ENCODE assay signal across 26 mouse cellular contexts in genomic region chr9:118722789-118723325, GRCm38 (mm10).
DNase-seq lines count a peak whose midpoint lies in the region; ATAC-seq and TF ChIP-seq lines count a peak whose summit lies in the region.
"Had no signal": no experiment of that assay in that cellular context is flagged by ENCODE, and none has a peak within 500 bp of the region (broad histone marks: within the 10 kb centered on the region; RNA-seq: fewer than 3 reads in every experiment).

No protein-coding gene starts in this region.

- H3K9ac ChIP-seq in midbrain, embryonic 11.5 days (ENCODE audit: low read length) = no peak overlapping the region
- no peak overlapping the region for H3K9ac ChIP-seq in midbrain, embryonic 14.5 days (replicated peaks; ENCODE audit: low read length)
- no peak overlapping the region for H3K9ac ChIP-seq in ES-E14 (ENCODE audit: insufficient read depth, low read depth, low read length, poor library complexity, severe bottlenecking)
- H3K9ac ChIP-seq: forebrain, embryonic 13.5 days; heart, embryonic 13.5 days; hindbrain, embryonic 13.5 days had no signal

- in situ Hi-C loops in ES-E14 (cut with MboI; ENCODE audit: low sequenced_read_pairs in 2 of 2, unreplicated experiment in 2 of 2) = no loop called here

- no peak for ATAC-seq in midbrain, embryonic 11.5 days (ENCODE audit: low FRiP score)
- ATAC-seq in midbrain, embryonic 14.5 days (ENCODE audit: low FRiP score, low TSS enrichment) = no peak
- peak; percentile 47; the same call in 1 of the 2 replicates for ATAC-seq in neutrophil, adult 5-6 weeks (ENCODE audit: extremely low read depth, insufficient number of reproducible peaks, low FRiP score, poor library complexity, severe bottlenecking)
- ATAC-seq: activated CD4-positive, CD25-positive, alpha-beta regulatory T cell, adult 4 months; forebrain, embryonic 13.5 days; forebrain, embryonic 16.5 days; hindbrain, embryonic 16.5 days; Patski had no signal

- no peaks in the 10 kb centered on the region for H3K27me3 ChIP-seq in midbrain, embryonic 11.5 days (ENCODE audit: control insufficient read depth, insufficient read depth, low read length)
- no peaks in the 10 kb centered on the region for H3K27me3 ChIP-seq in midbrain, embryonic 14.5 days (ENCODE audit: control insufficient read depth, insufficient read depth, low read length)
- H3K27me3 ChIP-seq in thymus, adult 2 months (ENCODE audit: control insufficient read depth, insufficient read depth, low read length) = no peaks in the 10 kb centered on the region
- H3K27me3 ChIP-seq: forebrain, embryonic 13.5 days; heart, embryonic 13.5 days; hindbrain, embryonic 13.5 days; Patski had no signal

- no peak overlapping the region for H3K27ac ChIP-seq in midbrain, embryonic 11.5 days (ENCODE audit: low read depth, low read length)
- H3K27ac ChIP-seq in midbrain, embryonic 14.5 days (replicated peaks; ENCODE audit: low read depth, low read length) = no peak overlapping the region
- H3K27ac ChIP-seq in ES-E14 (ENCODE audit: insufficient read depth, low read depth, low read length, poor library complexity, severe bottlenecking) = no peak overlapping the region
- no peak overlapping the region for H3K27ac ChIP-seq in thymus, adult 2 months (ENCODE audit: control insufficient read depth, insufficient read depth, low read length)
- H3K27ac ChIP-seq: forebrain, embryonic 10.5 days; forebrain, embryonic 13.5 days; heart, embryonic 10.5 days; heart, embryonic 13.5 days; hindbrain, embryonic 13.5 days had no signal

- no peak overlapping the region for H3K4me2 ChIP-seq in midbrain, embryonic 11.5 days
- H3K4me2 ChIP-seq in midbrain, embryonic 14.5 days (ENCODE audit: low read length) = no peak overlapping the region
- H3K4me2 ChIP-seq: forebrain, embryonic 13.5 days; heart, embryonic 13.5 days; hindbrain, embryonic 13.5 days had no signal

- no peaks in the 10 kb centered on the region for H3K4me1 ChIP-seq in midbrain, embryonic 11.5 days (ENCODE audit: control insufficient read depth, insufficient read depth, low read length)
- H3K4me1 ChIP-seq in midbrain, embryonic 14.5 days (ENCODE audit: control insufficient read depth, insufficient read depth, low read length) = no peaks in the 10 kb centered on the region
- H3K4me1 ChIP-seq in ES-E14 (ENCODE audit: control insufficient read depth in 2 of 2, insufficient read depth in 2 of 2, low read length in 2 of 2, poor library complexity in 1 of 2) = no peaks in the 10 kb centered on the region
- H3K4me1 ChIP-seq in thymus, adult 2 months (replicated peaks; ENCODE audit: control insufficient read depth, insufficient read depth, low read length) = peaks cover 38% of the 10 kb centered on the region
- H3K4me1 ChIP-seq: forebrain, embryonic 13.5 days; hindbrain, embryonic 13.5 days had no signal

- TF ChIP-seq POLR2A in thymus, adult 2 months (IDR thresholded peaks at IDR 0.05; ENCODE audit: control insufficient read depth, extremely low read depth, insufficient read depth, low read length, poor library complexity) = no peak

- H3K4me3 ChIP-seq in midbrain, embryonic 11.5 days (ENCODE audit: low read depth, low read length) = no peak overlapping the region
- no peak overlapping the region for H3K4me3 ChIP-seq in midbrain, embryonic 14.5 days (replicated peaks; ENCODE audit: low read depth, low read length)
- no peak overlapping the region for H3K4me3 ChIP-seq in ES-E14 (ENCODE audit: insufficient read depth in 1 of 2, low read depth in 1 of 2, low read length in 2 of 2, poor library complexity in 1 of 2, severe bottlenecking in 1 of 2)
- H3K4me3 ChIP-seq in thymus, adult 2 months (ENCODE audit: control insufficient read depth, insufficient read depth, low read length) = no peak overlapping the region
- H3K4me3 ChIP-seq: forebrain, embryonic 10.5 days; forebrain, embryonic 13.5 days; heart, adult 2 months; heart, embryonic 10.5 days; heart, embryonic 13.5 days; hindbrain, embryonic 13.5 days had no signal

- 88% methylated on average over 2 of the region's 2 CpGs for WGBS in midbrain, embryonic 11.5 days
- WGBS in midbrain, embryonic 14.5 days = 92% methylated on average over 2 of the region's 2 CpGs
- WGBS in thymus, adult 2 months = 52% methylated on average over 2 of the region's 2 CpGs

- no peak for TF ChIP-seq CTCF in thymus, adult 2 months (IDR thresholded peaks at IDR 0.05; ENCODE audit: borderline replicate concordance, control insufficient read depth, extremely low read depth, insufficient read depth, low read length, poor library complexity)

- peak; percentile 45 for DNase-seq in midbrain, embryonic 11.5 days (ENCODE audit: low spot score, missing footprints)
- DNase-seq in midbrain, embryonic 14.5 days = no peak
- peak; percentile 34 to 39 for DNase-seq in B cell, adult 2 months
- DNase-seq in ES-E14 (ENCODE audit: low read depth, low spot score) = peak; percentile 20
- no peak for DNase-seq in thymus, postnatal 10 days (ENCODE audit: low spot score in 2 of 2)
- no peak for DNase-seq in thymus, adult 2 months
- no peak for DNase-seq in urinary bladder, postnatal 25 days (ENCODE audit: low spot score)
- DNase-seq: adrenal gland, adult 8-10 months; adrenal gland, postnatal 25 days; cerebellum, adult 11-12 months; cerebellum, adult 8-10 months; cerebellum, postnatal 14 days; gastrocnemius, postnatal 10 days; gastrocnemius, postnatal 36 days; heart, adult 2 months had no signal

- H3K9me3 ChIP-seq in midbrain, embryonic 11.5 days (ENCODE audit: control insufficient read depth, low read length) = no peaks in the 10 kb centered on the region
- no peaks in the 10 kb centered on the region for H3K9me3 ChIP-seq in midbrain, embryonic 14.5 days (ENCODE audit: control insufficient read depth, low read length)
- H3K9me3 ChIP-seq in ES-E14 (ENCODE audit: control insufficient read depth, insufficient read depth, low read depth, low read length) = no peaks in the 10 kb centered on the region
- H3K9me3 ChIP-seq: forebrain, embryonic 10.5 days; forebrain, embryonic 13.5 days; heart, embryonic 10.5 days; hindbrain, embryonic 13.5 days had no signal

- no peaks in the 10 kb centered on the region for H3K36me3 ChIP-seq in midbrain, embryonic 11.5 days (ENCODE audit: control insufficient read depth, insufficient read depth, low read length)
- H3K36me3 ChIP-seq in midbrain, embryonic 14.5 days (ENCODE audit: control insufficient read depth, insufficient read depth, low read length) = no peaks in the 10 kb centered on the region
- H3K36me3 ChIP-seq in ES-E14 (ENCODE audit: control insufficient read depth, insufficient read depth, low read length, poor library complexity, severe bottlenecking) = no peaks in the 10 kb centered on the region
- H3K36me3 ChIP-seq in thymus, adult 2 months (ENCODE audit: control insufficient read depth, insufficient read depth, low read length) = no peaks in the 10 kb centered on the region
- H3K36me3 ChIP-seq: G1E; hindbrain, embryonic 13.5 days had no signal

TF ChIP-seq in ES-E14, 5 proteins besides CTCF, POLR2A, EP300 and RAD21:
- TF ChIP-seq HCFC1 (IDR thresholded peaks at IDR 0.05; ENCODE audit: borderline replicate concordance, insufficient read depth, low read length) (no peak), ZNF384 (IDR thresholded peaks at IDR 0.05; ENCODE audit: low read depth, low read length) (peak; percentile 87)
TF ChIP-seq in ES-E14: peak in this region for 1.

Comparison
In these comparisons a context has a peak if more than half of its experiments do, and no peak if none do; other contexts are left out.
1. DNase-seq: peak in midbrain, embryonic 11.5 days (single experiment), B cell, adult 2 months (2 of 2) and ES-E14 (single experiment); none in midbrain, embryonic 14.5 days (single experiment), thymus, postnatal 10 days (0 of 2), thymus, adult 2 months (single experiment) and urinary bladder, postnatal 25 days (single experiment).